Mouse (Mus musculus) B cell, adult 2 months (primary cell): ENCODE results near the gene Isoc2b.
"Not testable (repeated sequence)": the region's sequence is repeated elsewhere in the genome, so short reads cannot be mapped to it uniquely, and the experiment has no call there.

Experiments
- DNase-seq, 2 experiments: peaks; one replicate each; pipeline ENCODE4 v3.0.0; 2022

Isoc2b gene

GRCm38 (mm10) chr7:4870133-4870532, at the start of gene Isoc2b:
Isoc2b (minus strand) TSS chr7:4870258.
- DNase-seq: no peak

- no peak for DNase-seq
These were observed 49.0 kb upstream of the Isoc2b start for GRCm38 (mm10) chr7:4919096-4919495.

- no peak for DNase-seq
These were observed 48.6 kb upstream of the Isoc2b start for GRCm38 (mm10) chr7:4918681-4919080.

GRCm38 (mm10) chr7:4917494-4917893, 47.4 kb upstream of the Isoc2b start:
- DNase-seq: no peak

- DNase-seq: no peak
These were observed 45.8 kb upstream of the Isoc2b start for GRCm38 (mm10) chr7:4915669-4916416.

- peak; percentile 94 to 95 for DNase-seq
These were observed 45.1 kb upstream of the Isoc2b start, which contains the start of gene Zfp628 for GRCm38 (mm10) chr7:4915007-4915665. Zfp628 (plus strand) TSS chr7:4915217.

- no peak for DNase-seq
These were observed 42.2 kb upstream of the Isoc2b start for GRCm38 (mm10) chr7:4912248-4912647.

GRCm38 (mm10) chr7:4911561-4911960, 41.5 kb upstream of the Isoc2b start:
- peak; percentile 70 to 73 for DNase-seq

- no peak for DNase-seq
These were observed 36.5 kb upstream of the Isoc2b start, which contains the start of gene Gm36210 for GRCm38 (mm10) chr7:4906466-4906950. Gm36210 (minus strand) TSS chr7:4906516.

- DNase-seq: no peak
These were observed 32.3 kb upstream of the Isoc2b start for GRCm38 (mm10) chr7:4902404-4902803.

GRCm38 (mm10) chr7:4901171-4901570, 31.1 kb upstream of the Isoc2b start:
- DNase-seq: peak; percentile 67 to 71

- no peak for DNase-seq
These were observed 30.4 kb upstream of the Isoc2b start for GRCm38 (mm10) chr7:4900523-4900851.

- DNase-seq: no peak
These were observed 29.8 kb upstream of the Isoc2b start for GRCm38 (mm10) chr7:4899649-4900522.

- DNase-seq: no peak
These were observed 29.0 kb upstream of the Isoc2b start for GRCm38 (mm10) chr7:4898851-4899648.

GRCm38 (mm10) chr7:4895186-4895585, 25.1 kb upstream of the Isoc2b start:
- no peak for DNase-seq

- no peak for DNase-seq
These were observed 16.6 kb upstream of the Isoc2b start for GRCm38 (mm10) chr7:4886680-4887079.

GRCm38 (mm10) chr7:4879036-4879435, 9.0 kb upstream of the Isoc2b start:
- not testable (repeated sequence) for DNase-seq

GRCm38 (mm10) chr7:4878186-4878585, 8.1 kb upstream of the Isoc2b start:
- DNase-seq: peak; percentile 48 to 61

GRCm38 (mm10) chr7:4877226-4877625, 7.2 kb upstream of the Isoc2b start:
- DNase-seq: peak in 1 of 2 experiments; percentile 19

- peak; percentile 83 to 84 for DNase-seq
These were observed 6.7 kb upstream of the Isoc2b start, which contains the start of gene Isoc2a for GRCm38 (mm10) chr7:4876753-4877221. Isoc2a (plus strand) TSS chr7:4877153.

GRCm38 (mm10) chr7:4866631-4867180, 3.4 kb downstream of the Isoc2b start:
- DNase-seq: peak in 1 of 2 experiments; percentile 14
